Mouse (Mus musculus): ENCODE results near the gene Gm28047.
"Not testable (repeated sequence)": the region's sequence is repeated elsewhere in the genome, so short reads cannot be mapped to it uniquely, and the experiment has no call there.

The Gm28047 gene

DNA sequence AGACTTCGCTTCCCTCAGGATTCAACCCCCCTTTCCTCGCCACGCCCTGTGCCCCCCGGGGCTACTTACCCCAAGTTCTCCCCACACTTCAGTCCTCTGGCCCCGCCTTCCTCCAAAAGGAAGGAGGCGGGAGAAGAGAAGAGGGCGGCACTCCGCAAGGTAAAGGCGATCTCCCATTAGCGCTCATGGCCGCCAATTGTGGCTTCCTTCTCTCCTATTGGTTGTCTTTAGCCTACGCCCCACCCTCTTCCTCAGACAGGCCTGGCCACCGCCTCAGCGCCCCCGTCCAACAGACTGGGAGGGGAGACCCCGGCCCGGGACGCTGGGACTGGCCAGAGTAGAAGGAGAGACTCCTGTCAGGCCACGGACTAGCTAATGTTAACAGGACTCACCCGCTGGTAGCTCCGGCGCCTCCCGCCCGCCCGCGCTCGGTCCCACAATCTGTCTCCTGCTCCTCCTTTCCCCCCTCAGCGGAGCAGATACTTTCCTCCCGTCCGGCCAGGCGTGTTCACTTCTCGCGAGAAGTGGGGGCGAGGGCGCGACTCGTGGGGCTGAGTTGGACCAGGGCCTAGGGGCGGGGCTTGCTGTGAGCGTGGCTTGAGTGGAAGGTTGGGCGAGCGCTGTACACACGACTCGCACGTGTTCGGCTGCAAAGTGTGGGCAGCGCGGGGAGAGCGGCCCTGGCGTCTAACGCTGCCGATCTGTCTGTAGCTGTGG, at the start of gene Gm28047, which contains the start of gene Atf7:
Gene Gm28047 (minus strand): TSS at position 98 of the 717 bp plus-strand sequence.
Gene Atf7 (minus strand): TSS at position 495 of the 717 bp plus-strand sequence.
- DNase-seq: peak; percentile 100

DNA sequence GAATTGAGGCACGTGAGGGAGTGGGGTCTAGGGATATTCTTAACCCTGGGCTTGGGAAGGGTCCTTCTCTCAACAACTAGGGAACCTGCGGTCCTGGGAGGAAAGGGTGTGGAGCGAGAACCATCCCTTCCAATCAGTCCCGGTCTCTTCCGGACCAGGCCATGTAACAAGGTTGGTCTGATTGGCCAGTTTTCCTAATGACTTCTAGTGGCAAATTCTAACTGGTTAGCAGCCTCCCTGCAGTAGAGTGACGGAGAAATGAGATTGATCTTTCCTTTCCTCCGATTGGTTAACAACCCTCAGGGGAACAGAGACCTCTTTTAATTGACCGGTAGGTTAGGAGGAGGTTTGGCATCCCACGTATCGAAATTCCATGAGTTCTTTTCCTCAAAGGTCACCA, 48.7 kb upstream of the Gm28047 start:
- peak; percentile 64 to 74 for DNase-seq

DNA sequence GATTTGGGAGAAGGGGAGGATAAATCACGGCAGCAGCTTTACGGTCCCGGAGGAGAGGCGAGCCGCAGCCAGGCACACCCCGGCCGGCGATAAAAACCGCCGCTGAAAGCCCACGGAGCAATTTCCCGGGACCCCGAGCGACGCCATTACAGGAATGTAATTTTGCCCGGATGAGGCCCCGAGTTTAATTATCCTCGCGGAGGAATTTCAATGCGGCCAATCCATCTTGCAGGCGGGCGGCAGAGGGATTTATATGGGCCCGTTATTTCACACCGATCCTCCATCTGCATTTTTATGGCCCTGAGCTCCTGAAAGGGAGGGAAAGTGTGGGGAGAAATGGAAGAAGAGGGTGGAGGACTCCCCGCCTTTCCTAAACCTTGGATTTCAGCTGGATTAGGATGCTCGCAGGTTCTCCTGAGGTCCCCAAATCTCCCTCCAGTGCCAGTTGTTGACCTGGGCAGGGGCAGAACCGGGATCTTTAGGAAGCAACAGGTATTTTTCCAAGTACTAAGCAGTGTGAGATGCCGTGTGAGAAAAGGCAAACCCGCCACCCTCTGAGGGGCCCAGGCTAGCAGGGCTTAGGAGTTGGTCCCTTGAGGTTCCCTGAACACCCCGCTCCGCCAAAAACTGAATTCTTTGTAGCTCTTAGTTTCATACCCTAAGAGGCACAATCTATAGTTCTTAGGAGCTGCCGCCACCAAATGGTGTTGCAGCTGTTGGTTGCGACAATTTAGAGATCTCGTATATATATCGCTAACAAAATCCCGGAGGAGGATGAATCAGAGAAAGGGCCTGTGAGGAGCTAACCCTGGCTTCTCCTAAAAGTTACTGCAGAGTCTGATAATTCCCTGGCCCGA, 47.6 kb upstream of the Gm28047 start, which contains the start of gene Atp5g2:
Gene Atp5g2 (minus strand): TSS at position 138 of the 857 bp plus-strand sequence.
- DNase-seq: peak; percentile 28 to 30

GRCm38 (mm10) chr15:102671721-102672214, 46.9 kb upstream of the Gm28047 start:
- peak; percentile 87 to 90 for DNase-seq

- peak; percentile 98 for DNase-seq
These were observed 46.1 kb upstream of the Gm28047 start for GRCm38 (mm10) chr15:102670767-102671575.

- DNase-seq: no peak
These were observed 45.4 kb upstream of the Gm28047 start for GRCm38 (mm10) chr15:102670281-102670680.

GRCm38 (mm10) chr15:102669571-102669970, 44.7 kb upstream of the Gm28047 start:
- DNase-seq: no peak

- peak; percentile 39 to 62 for DNase-seq
These were observed 40.6 kb upstream of the Gm28047 start for GRCm38 (mm10) chr15:102665494-102665893.

DNA sequence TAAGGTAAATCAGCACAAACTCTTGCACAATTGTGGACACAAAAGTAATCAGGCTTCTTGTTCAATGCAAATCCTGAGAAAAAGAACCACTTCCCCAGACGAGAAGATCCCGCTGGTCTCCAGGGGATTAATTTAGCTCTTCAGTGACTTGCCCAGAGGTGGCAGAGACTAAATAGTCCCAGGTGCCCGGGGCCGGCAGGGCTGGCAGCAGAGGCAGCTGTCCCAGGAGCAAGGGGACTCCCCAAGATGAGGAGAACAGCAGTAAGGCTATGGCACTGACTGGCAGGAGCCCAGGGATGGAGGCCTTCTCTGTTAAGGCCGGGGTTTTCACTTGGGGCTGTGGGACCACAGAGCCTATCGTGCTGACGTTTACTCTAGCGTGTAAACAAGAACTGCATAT, 39.0 kb upstream of the Gm28047 start:
- DNase-seq: no peak

DNA sequence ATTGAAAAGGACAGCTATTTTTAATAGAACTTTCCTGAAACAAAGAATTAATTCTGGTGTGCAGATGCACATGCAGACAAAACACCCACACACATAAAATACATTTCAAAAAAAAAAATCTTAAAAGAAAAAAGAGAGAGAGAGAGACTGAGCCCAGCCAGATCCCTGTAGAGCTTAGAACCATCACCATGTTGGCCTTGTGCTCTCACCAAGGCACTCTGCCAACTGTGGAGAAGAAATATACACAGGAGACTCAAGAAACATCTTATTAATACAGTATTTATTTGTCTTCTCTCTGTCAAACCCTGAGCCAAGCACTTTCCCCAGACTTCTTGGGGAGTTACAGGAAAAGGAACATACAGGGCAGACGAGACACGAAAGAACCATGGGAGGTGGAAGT, 37.7 kb upstream of the Gm28047 start:
- DNase-seq: not testable (repeated sequence)

DNA sequence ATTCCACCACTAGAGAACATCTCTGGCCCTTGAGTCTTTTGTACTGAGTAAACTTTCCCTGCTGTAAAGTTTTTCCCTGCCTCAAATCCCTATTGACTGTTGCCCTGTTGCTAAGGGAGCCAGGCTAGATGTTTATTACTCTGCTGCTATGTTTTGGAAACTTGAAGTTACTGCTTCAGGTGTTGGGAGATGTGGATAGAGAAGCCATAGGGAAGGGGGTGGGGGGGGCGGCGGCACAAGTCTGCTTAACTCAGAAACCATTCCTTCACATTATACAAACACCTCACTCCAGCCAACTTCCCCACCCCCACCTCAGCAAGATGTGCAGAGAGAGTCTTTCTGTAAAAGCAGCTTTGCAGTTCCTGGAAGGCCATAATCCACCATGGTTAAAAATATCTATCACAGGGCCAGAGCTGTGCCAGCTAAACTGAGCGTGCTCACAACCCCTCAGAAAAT, 33.1 kb upstream of the Gm28047 start:
- DNase-seq: peak in 1 of 2 experiments; percentile 16

DNA sequence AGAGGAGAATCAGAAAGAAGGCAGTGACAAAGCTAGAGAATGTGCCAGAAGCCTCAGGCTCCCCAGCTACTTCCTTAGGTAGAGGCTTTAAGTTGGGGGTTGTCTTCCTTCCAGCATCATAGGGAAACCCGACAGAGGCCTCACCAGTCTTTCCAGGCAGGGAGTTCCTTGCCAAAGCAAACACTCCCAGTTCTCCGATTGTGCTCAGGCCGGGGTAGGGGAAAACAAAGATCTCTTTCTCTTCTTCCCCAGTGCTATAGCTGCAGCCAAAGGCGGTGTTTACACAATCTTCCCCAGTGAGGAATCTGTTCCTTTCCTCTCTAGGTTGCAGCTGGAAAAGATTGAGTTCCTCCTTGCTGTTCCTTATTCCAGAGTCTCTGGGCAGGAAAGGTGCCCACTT, 31.8 kb upstream of the Gm28047 start:
- DNase-seq: peak; percentile 57 to 78

- not testable (repeated sequence) for DNase-seq
These were observed 27.2 kb upstream of the Gm28047 start for GRCm38 (mm10) chr15:102651928-102652660.

GRCm38 (mm10) chr15:102651107-102651506, 26.2 kb upstream of the Gm28047 start:
- no peak for DNase-seq

- DNase-seq: no peak
These were observed 10.9 kb upstream of the Gm28047 start for GRCm38 (mm10) chr15:102635817-102636216.

- no peak for DNase-seq
These were observed 9.8 kb upstream of the Gm28047 start for GRCm38 (mm10) chr15:102634684-102635083.

GRCm38 (mm10) chr15:102625687-102626055, 804 bp upstream of the Gm28047 start:
- DNase-seq: no peak

DNA sequence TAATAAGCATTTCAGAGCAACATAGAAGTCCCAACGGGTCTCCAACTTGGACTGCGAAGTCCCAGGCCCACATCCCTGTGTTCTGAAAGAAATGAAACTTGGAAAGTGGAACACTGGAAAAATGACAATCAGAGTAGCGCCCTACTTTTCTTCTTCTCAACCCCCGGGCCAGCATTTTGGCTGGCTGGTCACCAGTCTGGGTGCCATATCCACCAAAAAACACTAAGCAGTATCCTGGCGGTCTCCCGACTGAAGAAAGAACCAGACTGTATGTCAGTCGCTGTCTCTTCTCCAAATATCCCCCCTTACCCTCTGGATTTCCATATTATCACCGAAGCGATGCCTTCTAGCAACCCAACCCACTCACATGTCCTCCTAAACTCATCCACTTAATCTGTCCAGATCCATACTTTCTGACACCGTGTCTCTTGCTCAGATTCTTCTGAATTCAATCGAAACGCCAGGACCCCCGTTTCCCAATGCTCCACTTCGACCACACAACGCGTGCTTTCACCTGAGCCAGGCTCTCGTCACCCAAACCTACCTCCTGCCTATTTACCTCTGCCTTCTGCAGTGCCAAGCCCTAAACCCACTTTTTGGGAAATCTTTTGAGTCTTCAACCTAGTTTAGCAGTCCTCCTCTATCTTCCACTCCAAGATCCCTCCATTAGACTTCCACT, 437 bp downstream of the Gm28047 start:
- DNase-seq: peak in 1 of 2 experiments; percentile 13

- DNase-seq: no peak
These were observed 1.7 kb downstream of the Gm28047 start for GRCm38 (mm10) chr15:102623121-102623520.

DNA sequence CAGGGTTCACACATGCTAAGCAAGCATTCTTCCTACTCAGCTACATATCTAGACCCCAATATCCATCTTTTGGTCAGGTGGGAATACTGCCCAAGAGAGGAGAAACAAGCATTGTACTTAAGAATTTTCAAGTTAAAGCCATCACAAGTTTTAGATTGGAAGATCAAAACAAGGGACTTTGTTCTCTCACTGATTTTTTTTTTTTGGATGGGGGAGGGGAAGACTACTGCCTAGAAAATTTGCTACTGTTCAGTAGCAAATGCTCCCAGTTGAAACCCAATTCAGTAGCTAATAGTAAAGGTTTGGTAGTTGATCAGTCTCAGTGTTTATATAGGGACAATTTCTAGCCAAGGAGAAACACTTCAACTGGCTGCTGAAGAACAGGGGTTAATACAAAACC, 2.3 kb downstream of the Gm28047 start:
- no peak for DNase-seq

DNA sequence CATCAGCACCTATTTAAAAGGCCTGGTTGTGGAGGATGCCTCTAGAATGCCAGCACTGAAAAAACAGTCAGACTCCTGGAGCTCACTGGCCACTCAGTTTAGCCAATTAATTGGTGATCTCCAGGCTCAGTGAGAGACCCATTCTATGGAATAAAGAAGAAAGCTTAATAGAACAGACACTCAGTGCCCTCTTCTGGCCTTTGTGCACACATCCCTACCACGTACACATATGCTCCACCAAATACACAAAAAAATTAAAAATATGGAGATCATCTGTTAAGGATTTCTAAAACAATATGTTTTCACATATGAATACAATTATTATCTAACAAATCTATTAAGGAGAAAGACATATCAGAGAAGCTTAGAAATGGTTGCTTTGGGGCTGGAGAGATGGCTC, 4.1 kb downstream of the Gm28047 start:
- no peak for DNase-seq
